Mouse (Mus musculus): ENCODE measurements at regions not wholly inside any gene's neighbourhood (a gene's known extent, or its start where the extent isn't known, plus 50 kb on each side); places are given as distances from the start of the nearest gene placed in this dataset.

- no peak for TF ChIP-seq GATA1 (IDR thresholded peaks at IDR 0.05; ENCODE audit: borderline replicate concordance, low read length)
- no peak for TF ChIP-seq FLI1 (IDR thresholded peaks at IDR 0.05; ENCODE audit: low read length)
Observed at GRCm38 (mm10) chr2:116983351-116983750, 104.9 kb downstream of the Tmco5 start.

Data from megakaryocyte, embryonic 14.5 days (primary cell).